Mouse (Mus musculus) bone marrow, adult 2 months (tissue): ENCODE measurements around the gene Ifna15.

Experiments
- CTCF ChIP-seq: fragments of 200-500 bp; IDR thresholded peaks from 2 replicates; pipeline ENCODE4 v1.5.1; 2011; ENCODE audit warnings: low read length, control low read depth; ENCODE audit not compliant: control insufficient read depth, insufficient read depth
- POLR2A ChIP-seq: fragments of 200-500 bp; IDR thresholded peaks from 2 replicates; pipeline ENCODE4 v1.6.1; 2011; ENCODE audit warnings: low read depth, mild to moderate bottlenecking, control low read depth, low read length, borderline replicate concordance; ENCODE audit not compliant: control insufficient read depth

DNA sequence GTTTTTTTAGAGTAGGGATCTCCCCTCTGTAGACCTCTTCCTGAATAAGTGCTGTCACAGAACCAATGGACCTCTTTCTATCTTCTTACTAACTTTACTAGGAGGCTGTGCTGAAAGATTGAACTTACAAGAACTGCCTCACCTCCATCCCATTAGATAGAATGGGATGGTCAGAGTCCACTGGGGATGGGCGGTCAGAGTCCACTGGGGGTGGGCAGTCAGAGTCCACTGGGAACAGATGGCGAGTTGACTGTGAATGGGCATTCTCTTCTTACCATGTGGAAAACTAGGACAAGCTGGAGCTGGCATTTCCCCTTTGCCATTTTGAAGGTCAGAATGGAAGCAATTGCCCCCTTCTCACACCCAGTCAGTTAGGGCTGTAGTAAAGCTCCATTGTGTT is 24.5 kb downstream of the Ifna15 start:
- no peak for TF ChIP-seq POLR2A
- TF ChIP-seq CTCF = no peak
